Mouse (Mus musculus): Measurements from ENCODE around the gene Alox12. TPM values are rescaled to one million over a fixed set of nuclear protein-coding genes. Genes with fewer than 3 reads are reported as not detected.

The Alox12 gene
- polyA plus RNA-seq, 1 experiment, result 1.2 TPM

GRCm38 (mm10) chr11:70193354-70194285, 61.5 kb downstream of the Alox12 start:
- H3K27me3 ChIP-seq (ENCODE audit: control insufficient read depth, insufficient read depth, low read length), result no peaks in the 10 kb centered on the region
- TF ChIP-seq CTCF (IDR thresholded peaks at IDR 0.05; ENCODE audit: borderline replicate concordance, control insufficient read depth, extremely low read depth, insufficient read depth, low read length, poor library complexity), result no peak
- no peak for TF ChIP-seq POLR2A (IDR thresholded peaks at IDR 0.05; ENCODE audit: control insufficient read depth, extremely low read depth, insufficient read depth, low read length, poor library complexity)

GRCm38 (mm10) chr11:70192157-70192556, 63.0 kb downstream of the Alox12 start:
- Histone ChIP-seq H3K36me3 (ENCODE audit: control insufficient read depth, insufficient read depth, low read length) (no peaks in the 10 kb centered on the region), H3K4me1 (replicated peaks; ENCODE audit: control insufficient read depth, insufficient read depth, low read length) (no peaks in the 10 kb centered on the region), H3K4me3 (ENCODE audit: control insufficient read depth, insufficient read depth, low read length) (no peak overlapping the region), H3K27me3 (ENCODE audit: control insufficient read depth, insufficient read depth, low read length) (no peaks in the 10 kb centered on the region), H3K27ac (ENCODE audit: control insufficient read depth, insufficient read depth, low read length) (no peak overlapping the region)
- TF ChIP-seq CTCF (IDR thresholded peaks at IDR 0.05; ENCODE audit: borderline replicate concordance, control insufficient read depth, extremely low read depth, insufficient read depth, low read length, poor library complexity) (no peak), POLR2A (IDR thresholded peaks at IDR 0.05; ENCODE audit: control insufficient read depth, extremely low read depth, insufficient read depth, low read length, poor library complexity) (no peak)
- WGBS, result 68% methylated on average over 4 of the region's 4 CpGs
- no peak for DNase-seq

More at GRCm38 (mm10) chr11:70193354-70194285, 61.5 kb downstream of the Alox12 start:
- WGBS, result 69% methylated on average over 11 of the region's 11 CpGs
- no peaks in the 10 kb centered on the region for H3K36me3 ChIP-seq (ENCODE audit: control insufficient read depth, insufficient read depth, low read length)
- H3K4me3 ChIP-seq (ENCODE audit: control insufficient read depth, insufficient read depth, low read length), result no peak overlapping the region
- DNase-seq, result no peak
- no peak overlapping the region for H3K27ac ChIP-seq (ENCODE audit: control insufficient read depth, insufficient read depth, low read length)
- H3K4me1 ChIP-seq (replicated peaks; ENCODE audit: control insufficient read depth, insufficient read depth, low read length), result no peaks in the 10 kb centered on the region

Other genes starting within 250 kb of the Alox12 start
- 88.5 and 110 TPM in 2 replicates for gene Acadvl, start 239.9 kb downstream of the Alox12 start, polyA plus RNA-seq (2012; rRNA removed)
- 71.7 and 72.1 TPM in 2 replicates for gene Dlg4, start 238.4 kb downstream of the Alox12 start, polyA plus RNA-seq (2012; rRNA removed)
- gene Asgr1, start 201.3 kb downstream of the Alox12 start, polyA plus RNA-seq (2012; rRNA removed), result 1.3 TPM in 1 of 2 replicates, not detected in the other
- 0.65 and 1.2 TPM in 2 replicates for gene Asgr2, start 162.7 kb downstream of the Alox12 start, polyA plus RNA-seq (2012; rRNA removed)
- gene Mgl2, start 125.0 kb downstream of the Alox12 start, polyA plus RNA-seq (2012; rRNA removed), result 6.4 and 6.8 TPM in 2 replicates
- gene Clec10a, start 99.2 kb downstream of the Alox12 start, polyA plus RNA-seq (2012; rRNA removed), result 4.1 and 4.6 TPM in 2 replicates
- 4.5 and 5.3 TPM in 2 replicates for gene Slc16a11, start 42.6 kb downstream of the Alox12 start, polyA plus RNA-seq (2012; rRNA removed)
- 2.9 and 6.1 TPM in 2 replicates for gene Slc16a13, start 34.3 kb downstream of the Alox12 start, polyA plus RNA-seq (2012; rRNA removed)
- 0.97 and 1.6 TPM in 2 replicates for gene Bcl6b, start 25.6 kb downstream of the Alox12 start, polyA plus RNA-seq (2012; rRNA removed)
- gene 0610010K14Rik, start 17.4 kb downstream of the Alox12 start, polyA plus RNA-seq (2012; rRNA removed), result 150 and 153 TPM in 2 replicates
- gene Gm21988, start 15.5 kb downstream of the Alox12 start, polyA plus RNA-seq (2012; rRNA removed), result 11.1 and 11.6 TPM in 2 replicates
- 173 and 186 TPM in 2 replicates for gene Rnasek, start 15.5 kb downstream of the Alox12 start, polyA plus RNA-seq (2012; rRNA removed)
- gene Alox12e, start 67.3 kb upstream of the Alox12 start, polyA plus RNA-seq (2012; rRNA removed), result 38.5 and 44.2 TPM in 2 replicates
- 10.3 and 14.5 TPM in 2 replicates for gene Alox15, start 96.7 kb upstream of the Alox12 start, polyA plus RNA-seq (2012; rRNA removed)
- 33.0 and 40.4 TPM in 2 replicates for gene Pelp1, start 154.7 kb upstream of the Alox12 start, polyA plus RNA-seq (2012; rRNA removed)
- 213 and 220 TPM in 2 replicates for gene Arrb2, start 177.3 kb upstream of the Alox12 start, polyA plus RNA-seq (2012; rRNA removed)
- 29.1 and 34.8 TPM in 2 replicates for gene Med11, start 196.6 kb upstream of the Alox12 start, polyA plus RNA-seq (2012; rRNA removed)
- gene Zmynd15, start 204.1 kb upstream of the Alox12 start, polyA plus RNA-seq (2012; rRNA removed), result 27.0 and 31.2 TPM in 2 replicates
- gene Cxcl16, start 204.6 kb upstream of the Alox12 start, polyA plus RNA-seq (2012; rRNA removed), result 57.7 and 92.8 TPM in 2 replicates
- gene Tm4sf5, start 249.9 kb upstream of the Alox12 start, polyA plus RNA-seq (2012; rRNA removed), result 7.0 and 8.0 TPM in 2 replicates

All from thymus, adult 2 months (tissue).